Mouse (Mus musculus) mouse embryonic stem cell (cell line): ENCODE data around the gene Mgll.

Experiments used
- in situ Hi-C, 2 experiments: fragments of 300-500 bp; cut with MboI; formaldehyde crosslinking; loops; 1 replicate in 1 of 2; 3 replicates in 1 of 2; pipeline ENCODE4 v1.14.3; 2019 to 2020; ENCODE audit warnings: low sequenced_read_pairs in 2 of 2, low pct_unique_long_range_greater_than_20kb in 1 of 2, mixed read lengths in 1 of 2; ENCODE audit not compliant: unreplicated experiment in 1 of 2

The Mgll gene

DNA sequence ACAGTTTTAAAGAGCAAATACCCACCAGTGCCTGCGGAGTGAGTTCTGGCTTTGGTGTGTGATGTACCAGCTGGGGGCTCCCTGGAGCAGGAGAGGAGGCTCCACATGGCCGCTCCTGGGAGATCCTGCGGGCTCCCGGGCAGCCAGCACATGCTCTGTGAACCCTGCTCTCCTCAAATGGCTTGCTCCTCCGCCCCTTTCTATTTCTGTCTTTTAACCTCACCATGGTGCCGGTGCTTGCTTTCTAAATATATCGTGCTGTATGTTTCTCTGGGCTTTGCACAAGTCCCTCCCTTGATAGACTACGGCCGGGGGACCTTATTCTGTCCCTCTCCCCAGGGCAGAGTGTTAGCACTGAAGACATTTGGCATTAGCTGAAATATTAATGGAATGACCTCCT lies 133.0 kb downstream of the Mgll start:
- in situ Hi-C loops, result loop anchor here (5.0 kb wide), 1 partner anchor 305 kb away; no protein-coding TSS in a partner anchor

GRCm38 (mm10) chr6:88857830-88858229 lies 133.6 kb downstream of the Mgll start:
- in situ Hi-C loops, result loop anchor here (5.0 kb wide), 1 partner anchor 306 kb away; no protein-coding TSS in a partner anchor

- in situ Hi-C loops, result loop anchor here (5.0 kb wide), 1 partner anchor 306 kb away; no protein-coding TSS in a partner anchor
Measured at GRCm38 (mm10) chr6:88858341-88858740, 134.1 kb downstream of the Mgll start.

GRCm38 (mm10) chr6:88860914-88861313 lies 136.7 kb downstream of the Mgll start:
- in situ Hi-C loops, result no loop called here

- in situ Hi-C loops, result no loop called here
Measured at GRCm38 (mm10) chr6:88865704-88866103, 141.5 kb downstream of the Mgll start.

- in situ Hi-C loops, result no loop called here
Measured at GRCm38 (mm10) chr6:88869459-88869858, 145.2 kb downstream of the Mgll start.

GRCm38 (mm10) chr6:88870594-88870993 lies 146.4 kb downstream of the Mgll start:
- in situ Hi-C loops, result no loop called here

GRCm38 (mm10) chr6:88871546-88871945 lies 147.3 kb downstream of the Mgll start:
- in situ Hi-C loops, result no loop called here

- in situ Hi-C loops, result no loop called here
Measured at GRCm38 (mm10) chr6:88872811-88873210, 148.6 kb downstream of the Mgll start.

DNA sequence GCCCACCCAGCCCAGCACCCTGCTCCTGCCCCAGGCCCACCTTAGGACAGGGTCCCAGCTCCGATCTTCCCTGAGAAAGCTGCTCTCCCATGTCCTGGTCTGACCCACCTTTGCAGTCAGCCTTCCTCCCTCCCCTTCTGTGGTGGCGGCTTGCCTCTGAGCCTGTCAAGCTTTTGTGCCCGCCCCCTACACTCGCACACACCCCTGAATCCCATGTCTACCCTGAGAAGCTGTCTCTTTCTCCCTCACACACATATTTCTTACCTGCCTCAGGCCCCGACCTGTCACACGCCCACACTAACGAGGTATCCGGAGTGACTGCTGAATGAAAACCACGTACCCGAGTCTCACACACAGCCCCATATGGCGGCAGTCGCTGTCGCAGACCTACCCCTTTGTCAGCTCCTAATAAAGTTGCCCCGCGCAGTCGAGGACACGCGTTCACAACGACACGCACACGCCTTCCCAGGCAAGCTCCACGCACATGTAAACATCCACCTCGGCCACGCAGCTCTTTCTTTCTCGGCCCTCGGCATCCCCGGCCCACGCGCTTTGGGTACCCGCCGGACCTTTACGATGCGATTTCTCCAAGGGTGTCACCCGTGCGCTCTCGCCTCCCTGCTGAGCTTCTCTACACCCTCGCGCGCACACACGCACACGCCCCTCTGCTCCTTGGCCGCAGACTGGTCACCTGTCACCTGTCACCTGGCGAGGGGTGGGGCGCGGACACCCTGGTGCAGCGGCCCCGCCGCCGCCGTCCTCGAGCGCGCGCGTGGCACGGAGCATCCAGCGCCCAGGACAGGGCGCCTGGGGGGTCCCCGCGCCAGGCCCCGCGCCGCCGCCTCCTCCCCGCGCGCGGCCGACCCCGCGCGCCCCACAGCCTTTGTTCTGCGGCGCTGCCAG lies 150.0 kb downstream of the Mgll start:
- in situ Hi-C loops, result no loop called here

- in situ Hi-C loops, result no loop called here
Measured at GRCm38 (mm10) chr6:88874868-88875508, 150.8 kb downstream of the Mgll start, which contains the start of gene Podxl2. Gene Podxl2, minus strand, starts transcription at chr6:88875044.
